In genomic region chr3:93580946-93581345, GRCm38 (mm10) we compare ENCODE assay signal across 14 mouse cellular contexts. TPM values are rescaled to one million over a fixed set of nuclear protein-coding genes. Genes with fewer than 3 reads are reported as not detected.
DNase-seq lines count a peak whose midpoint lies in the region; ATAC-seq and TF ChIP-seq lines count a peak whose summit lies in the region.
"Had no signal": no experiment of that assay in that cellular context is flagged by ENCODE, and none has a peak within 500 bp of the region (broad histone marks: within the 10 kb centered on the region; RNA-seq: fewer than 3 reads in every experiment).

No protein-coding gene starts in this region.

- 47% methylated on average over 2 of the region's 2 CpGs for WGBS in lung, adult 2 months
- WGBS in embryonic facial prominence, embryonic 15.5 days = 32% methylated on average over 2 of the region's 2 CpGs
- WGBS in limb, embryonic 15.5 days = 12% methylated on average over 2 of the region's 2 CpGs
- 30% methylated on average over 2 of the region's 2 CpGs for WGBS in stomach, embryonic 16.5 days

- no peak for TF ChIP-seq POLR2A in lung, adult 2 months (IDR thresholded peaks at IDR 0.05; ENCODE audit: borderline replicate concordance, extremely low read depth, low read depth, low read length)

- peak; percentile 65; the same call in 1 of the 2 replicates for ATAC-seq in embryonic facial prominence, embryonic 15.5 days (ENCODE audit: insufficient number of reproducible peaks, low FRiP score, low TSS enrichment, low read depth)
- ATAC-seq in limb, embryonic 15.5 days (ENCODE audit: insufficient number of reproducible peaks, low FRiP score, low TSS enrichment, low read depth) = 0 out of 2 replicates have a peak, but pooled peaks have one; percentile 52
- peak; percentile 84 for ATAC-seq in stomach, embryonic 16.5 days (ENCODE audit: insufficient read depth, low FRiP score)
- ATAC-seq: forebrain, embryonic 15.5 days had no signal

- no peaks in the 10 kb centered on the region for H3K27me3 ChIP-seq in embryonic facial prominence, embryonic 15.5 days
- H3K27me3 ChIP-seq in limb, embryonic 15.5 days = no peaks in the 10 kb centered on the region
- H3K27me3 ChIP-seq in stomach, embryonic 16.5 days (ENCODE audit: control insufficient read depth, insufficient read depth, low read length) = no peaks in the 10 kb centered on the region
- H3K27me3 ChIP-seq: forebrain, embryonic 15.5 days had no signal

- H3K36me3 ChIP-seq in embryonic facial prominence, embryonic 15.5 days = no peaks in the 10 kb centered on the region
- H3K36me3 ChIP-seq in limb, embryonic 15.5 days = no peaks in the 10 kb centered on the region
- H3K36me3 ChIP-seq in stomach, embryonic 16.5 days (ENCODE audit: control insufficient read depth, insufficient read depth, low read length) = no peaks in the 10 kb centered on the region
- H3K36me3 ChIP-seq: forebrain, embryonic 15.5 days had no signal

- no peak overlapping the region for H3K9ac ChIP-seq in embryonic facial prominence, embryonic 15.5 days
- no peak overlapping the region for H3K9ac ChIP-seq in limb, embryonic 15.5 days
- no peak overlapping the region for H3K9ac ChIP-seq in stomach, embryonic 16.5 days (ENCODE audit: low read length)
- H3K9ac ChIP-seq: forebrain, embryonic 15.5 days had no signal

- H3K4me2 ChIP-seq in embryonic facial prominence, embryonic 15.5 days (replicated peaks) = no peak overlapping the region
- no peak overlapping the region for H3K4me2 ChIP-seq in limb, embryonic 15.5 days
- H3K4me2 ChIP-seq in stomach, embryonic 16.5 days (ENCODE audit: low read depth, low read length) = no peak overlapping the region
- H3K4me2 ChIP-seq: forebrain, embryonic 15.5 days had no signal

- H3K4me3 ChIP-seq in lung, adult 2 months (replicated peaks; ENCODE audit: extremely low read depth, low read depth, low read length) = no peak overlapping the region
- no peak overlapping the region for H3K4me3 ChIP-seq in embryonic facial prominence, embryonic 15.5 days (replicated peaks)
- H3K4me3 ChIP-seq in limb, embryonic 15.5 days = no peak overlapping the region
- H3K4me3 ChIP-seq in stomach, embryonic 16.5 days (replicated peaks; ENCODE audit: low read length) = no peak overlapping the region
- H3K4me3 ChIP-seq: forebrain, embryonic 15.5 days; myocyte had no signal

- no peak for TF ChIP-seq CTCF in lung, adult 2 months (IDR thresholded peaks at IDR 0.05; ENCODE audit: insufficient read depth, low read length)

- DNase-seq in lung, adult 18-20 months = peak; percentile 20 to 48
- DNase-seq in lung, adult 2 months = no peak
- DNase-seq in left cerebral cortex, postnatal 25 days (ENCODE audit: low spot score in 2 of 2) = no peak
- DNase-seq in kidney, adult 11 months = no peak
- DNase-seq in spleen, postnatal 36 days (ENCODE audit: low spot score in 2 of 2) = no peak
- DNase-seq: cerebellum, adult 9-10 months; left cerebral cortex, postnatal 4 days; midbrain, embryonic 14.5 days; thymus, postnatal 4 days had no signal

- intact Hi-C loops in left cerebral cortex, postnatal 25 days (cut with DNase I) = no loop called here

- H3K9me3 ChIP-seq in embryonic facial prominence, embryonic 15.5 days (replicated peaks) = no peaks in the 10 kb centered on the region
- no peaks in the 10 kb centered on the region for H3K9me3 ChIP-seq in limb, embryonic 15.5 days
- H3K9me3 ChIP-seq in stomach, embryonic 16.5 days (replicated peaks; ENCODE audit: control insufficient read depth, low read length) = no peaks in the 10 kb centered on the region
- H3K9me3 ChIP-seq: forebrain, embryonic 15.5 days had no signal

- H3K4me1 ChIP-seq in lung, adult 2 months (ENCODE audit: control insufficient read depth, insufficient read depth, low read length) = no peaks in the 10 kb centered on the region
- H3K4me1 ChIP-seq in embryonic facial prominence, embryonic 15.5 days = no peaks in the 10 kb centered on the region; the same call in 1 of the 2 replicates
- H3K4me1 ChIP-seq in limb, embryonic 15.5 days = peaks cover 6% of the 10 kb centered on the region; the same call in 1 of the 2 replicates
- H3K4me1 ChIP-seq in stomach, embryonic 16.5 days (ENCODE audit: control insufficient read depth, insufficient read depth, low read length) = 0 out of 2 replicates have a peak, but pooled peaks cover 4% of the 10 kb centered on the region
- H3K4me1 ChIP-seq: forebrain, embryonic 15.5 days had no signal

- 0 out of 2 replicates have a peak overlapping the region, but pooled peaks have one; percentile 63 for H3K27ac ChIP-seq in embryonic facial prominence, embryonic 15.5 days (replicated peaks)
- H3K27ac ChIP-seq in limb, embryonic 15.5 days = peak overlapping the region; percentile 33; the same call in 1 of the 2 replicates
- peak overlapping the region; percentile 41; the same call in 1 of the 2 replicates for H3K27ac ChIP-seq in stomach, embryonic 16.5 days (ENCODE audit: low read length)
- H3K27ac ChIP-seq: forebrain, embryonic 15.5 days had no signal

RNA-seq across cellular contexts. Expression of gene S100a10, which starts 26.1 kb away (rescaled TPM):
- 61.1 and 79.5 TPM in 2 replicates for polyA plus RNA-seq in lung, adult 2 months (2012; rRNA removed)
- 700 and 709 TPM in 2 replicates for polyA plus RNA-seq in embryonic facial prominence, embryonic 15.5 days (2015; fragmentation: Nextera tagmentation; extraction: Ambion mirVana)
- polyA plus RNA-seq in limb, embryonic 15.5 days (2015; fragmentation: Nextera tagmentation; extraction: Ambion mirVana) = 826 and 857 TPM in 2 replicates
- polyA plus RNA-seq in stomach, embryonic 16.5 days (2015; fragmentation: Nextera tagmentation; extraction: Ambion mirVana) = 575 and 603 TPM in 2 replicates
- total RNA-seq in left cerebral cortex, postnatal 25 days (2021) = 10 to 100 TPM; 35.9 to 41.5 TPM

Comparison
In these comparisons a context has a peak if more than half of its experiments do, and no peak if none do; other contexts are left out.
1. DNase-seq: peak in lung, adult 18-20 months (2 of 2); none in lung, adult 2 months (single experiment), left cerebral cortex, postnatal 25 days (0 of 2), kidney, adult 11 months (single experiment) and spleen, postnatal 36 days (0 of 2).
2. Peak in every context shown above with its lines, with median percentiles within 50 percentile points of each other: ATAC-seq and H3K27ac ChIP-seq.